Mouse (Mus musculus) myocyte (in vitro differentiated cells): Measurements from ENCODE around the gene Rab30. TPM values are rescaled to one million over a fixed set of nuclear protein-coding genes. Genes with fewer than 3 reads are reported as not detected.

Experiments
- H3K27me3 ChIP-seq: one replicate; pipeline ENCODE4 v1.6.1; 2011; ENCODE audit not compliant: control insufficient read depth, insufficient read depth, insufficient read length
- H3K36me3 ChIP-seq: one replicate; pipeline ENCODE4 v1.6.1; 2011; ENCODE audit not compliant: control insufficient read depth, insufficient read depth
- H3K4me2 ChIP-seq: one replicate; pipeline ENCODE4 v1.6.1; 2011; ENCODE audit warnings: low read depth, control low read depth
- H3K4me3 ChIP-seq: one replicate; pipeline ENCODE4 v1.5.1; 2011; ENCODE audit warnings: mild to moderate bottlenecking, control low read depth, moderate library complexity
- H3K79me2 ChIP-seq: one replicate; pipeline ENCODE4 v1.6.1; 2011; ENCODE audit not compliant: control insufficient read depth, insufficient read depth
- H3ac ChIP-seq: one replicate; pipeline ENCODE4 v1.6.1; 2011; ENCODE audit not compliant: control insufficient read depth, insufficient read length
- CEBPB ChIP-seq: IDR thresholded peaks from 2 replicates; pipeline ENCODE4 v1.6.1; 2011; ENCODE audit warnings: mild to moderate bottlenecking, moderate library complexity; ENCODE audit not compliant: poor library complexity, insufficient read depth, severe bottlenecking
- E2F4 ChIP-seq: IDR thresholded peaks from one replicate; pipeline ENCODE4 v1.6.1; 2011; ENCODE audit warnings: mild to moderate bottlenecking, control low read depth, moderate library complexity; ENCODE audit not compliant: insufficient read depth
- MAX ChIP-seq: IDR thresholded peaks from one replicate; pipeline ENCODE4 v1.6.1; 2011; ENCODE audit warnings: low read depth, mild to moderate bottlenecking, control low read depth
- MYOD1 ChIP-seq, 3 experiments: IDR thresholded peaks; one replicate each; pipeline ENCODE4 v1.6.1; 2011; ENCODE audit warnings: control low read depth in 2 of 3, low read depth in 2 of 3, mild to moderate bottlenecking in 2 of 3, moderate library complexity in 1 of 3; ENCODE audit not compliant: insufficient read length in 2 of 3, control insufficient read depth in 1 of 3
- MYOG ChIP-seq, 3 experiments: IDR thresholded peaks; one replicate each; pipeline ENCODE4 v1.6.1; 2011; ENCODE audit warnings: control low read depth in 2 of 3, low read depth in 2 of 3, mild to moderate bottlenecking in 2 of 3; ENCODE audit not compliant: insufficient read length in 2 of 3, control insufficient read depth in 1 of 3, insufficient read depth in 1 of 3
- POLR2A ChIP-seq: IDR thresholded peaks from one replicate; pipeline ENCODE4 v1.6.1; 2011; ENCODE audit warnings: low read depth, mild to moderate bottlenecking, control low read depth, moderate library complexity; ENCODE audit not compliant: insufficient read length
- POLR2AphosphoS2 ChIP-seq: IDR thresholded peaks from one replicate; pipeline ENCODE4 v1.6.1; 2011; ENCODE audit warnings: low read depth, control low read depth; ENCODE audit not compliant: insufficient read length
- REST ChIP-seq: IDR thresholded peaks from one replicate; pipeline ENCODE4 v1.6.1; 2011; ENCODE audit warnings: mild to moderate bottlenecking, control low read depth, moderate library complexity; ENCODE audit not compliant: insufficient read depth, insufficient read length
- SRF ChIP-seq: IDR thresholded peaks from one replicate; pipeline ENCODE4 v1.6.1; 2011; ENCODE audit warnings: low read depth; ENCODE audit not compliant: control insufficient read depth, insufficient read length
- TCF12 ChIP-seq: IDR thresholded peaks from one replicate; pipeline ENCODE4 v1.6.1; 2011; ENCODE audit warnings: mild to moderate bottlenecking, control low read depth; ENCODE audit not compliant: poor library complexity, insufficient read depth, severe bottlenecking
- TCF3 ChIP-seq: IDR thresholded peaks from one replicate; pipeline ENCODE4 v1.6.1; 2011; ENCODE audit warnings: low read depth, control low read depth; ENCODE audit not compliant: insufficient read length
- USF1 ChIP-seq: IDR thresholded peaks from one replicate; pipeline ENCODE4 v1.6.1; 2011; ENCODE audit warnings: low read depth, mild to moderate bottlenecking, control low read depth, moderate library complexity
- polyA plus RNA-seq: library from polyadenylated mRNA; unstranded; fragments of >200 nt; fragmentation: generic; extraction: Trizol; gene quantifications from one replicate; pipeline ENCODE4 v1.2.1, GENCODE M21; 2012; ENCODE audit warnings: missing spikeins

The Rab30 gene
- polyA plus RNA-seq, 1 experiment, result 2.7 TPM

DNA sequence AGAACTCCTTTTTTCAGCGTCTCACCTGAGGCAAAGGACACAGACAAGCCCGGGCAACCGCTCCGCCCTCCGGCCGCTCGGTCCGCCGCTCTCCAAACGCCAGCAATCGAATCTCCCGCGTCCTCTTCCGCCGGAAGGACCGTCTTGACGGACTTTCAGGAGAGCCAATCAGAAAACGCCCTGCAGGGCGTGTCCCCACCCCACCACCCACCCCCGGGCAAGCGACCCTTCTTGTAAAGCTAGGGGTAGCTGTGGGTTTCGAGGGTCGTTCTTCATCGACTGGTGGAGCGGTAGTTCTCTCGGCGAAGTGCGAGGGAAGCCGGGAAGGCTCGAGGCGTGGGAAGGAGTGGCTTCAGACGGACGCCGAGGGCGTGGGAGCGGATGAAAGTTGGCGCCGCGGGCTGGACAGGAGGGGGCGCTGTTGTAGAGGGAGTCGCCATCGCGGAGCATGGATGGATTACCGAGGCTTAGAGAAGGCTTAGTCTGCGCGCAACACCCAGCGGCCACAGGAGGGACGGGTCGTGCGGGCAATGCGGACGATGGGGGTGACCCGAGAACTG lies 132.8 kb downstream of the Rab30 start, which contains the start of the genes Ddias and Prcp:
Gene Ddias, minus strand, starts transcription at position 132 of the 560 bp plus-strand sequence.
Gene Prcp, plus strand, starts transcription at position 355 of the 560 bp plus-strand sequence.
- Histone ChIP-seq H3K27me3 (no peaks in the 10 kb centered on the region), H3K4me2 (peak within 1 kb of the TSS; percentile 86), H3K4me3 (peak within 1 kb of the TSS; percentile 92), H3ac (peak within 1 kb of the TSS; percentile 39), H3K79me2 (no peaks in the 10 kb centered on the region), H3K36me3 (no peaks in the 10 kb centered on the region)
- TF ChIP-seq TCF3 (no peak), TCF12 (no peak), REST (no peak), MYOD1 (IDR thresholded peaks at IDR 0.05; ENCODE audit: control insufficient read depth in 1 of 3, insufficient read length in 2 of 3, low read depth in 2 of 3) (no peak), E2F4 (peak; percentile 99), USF1 (no peak), MAX (no peak), MYOG (IDR thresholded peaks at IDR 0.05; ENCODE audit: control insufficient read depth in 1 of 3, insufficient read depth in 1 of 3, insufficient read length in 2 of 3, low read depth in 2 of 3) (no peak), CEBPB (no peak), SRF (no peak), POLR2AphosphoS2 (peak; percentile 60), POLR2A (peak; percentile 55)

- TF ChIP-seq USF1 (peak; percentile 81), MYOG (IDR thresholded peaks at IDR 0.05; ENCODE audit: control insufficient read depth in 1 of 3, insufficient read depth in 1 of 3, insufficient read length in 2 of 3, low read depth in 2 of 3) (peak in 1 of 3 experiments; percentile 34), MYOD1 (IDR thresholded peaks at IDR 0.05; ENCODE audit: control insufficient read depth in 1 of 3, insufficient read length in 2 of 3, low read depth in 2 of 3) (peak in 1 of 3 experiments; percentile 34), MAX (no peak), SRF (peak; percentile 54), POLR2A (peak; percentile 82), POLR2AphosphoS2 (peak; percentile 68), TCF3 (no peak)
- Histone ChIP-seq H3K27me3 (no peaks in the 10 kb centered on the region), H3K4me3 (peak overlapping the region; percentile 92), H3ac (peak overlapping the region; percentile 39), H3K4me2 (peak overlapping the region; percentile 86), H3K36me3 (no peaks in the 10 kb centered on the region), H3K79me2 (no peaks in the 10 kb centered on the region)
Measured at GRCm38 (mm10) chr7:92874761-92875408, 133.5 kb downstream of the Rab30 start.

DNA sequence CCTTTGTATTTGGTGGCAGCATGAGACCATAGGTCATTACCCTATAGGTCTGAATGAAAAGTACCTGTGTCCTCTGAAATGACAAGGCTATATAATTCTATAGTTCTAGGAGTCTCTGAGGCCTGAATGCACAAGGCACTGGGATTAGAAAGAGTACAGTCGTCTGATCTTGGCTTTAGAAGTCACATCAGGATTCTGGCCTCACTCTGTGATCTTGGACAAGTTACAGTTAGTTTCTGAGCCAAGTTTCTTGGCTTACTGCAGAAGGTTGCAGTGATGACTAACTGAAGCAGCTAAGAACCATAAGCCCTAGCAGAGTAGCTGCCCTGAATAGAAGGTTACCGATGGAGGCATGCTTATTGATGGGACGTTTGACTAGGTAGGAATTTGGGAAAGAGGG lies 134.7 kb downstream of the Rab30 start:
- no peaks in the 10 kb centered on the region for H3K36me3 ChIP-seq
- peak overlapping the region; percentile 86 for H3K4me2 ChIP-seq
- H3K27me3 ChIP-seq, result no peaks in the 10 kb centered on the region
- H3ac ChIP-seq, result no peak overlapping the region
- no peaks in the 10 kb centered on the region for H3K79me2 ChIP-seq
- TF ChIP-seq REST, result no peak
- TF ChIP-seq TCF12, result no peak
- no peak for TF ChIP-seq USF1
- TF ChIP-seq POLR2A, result no peak
- no peak for TF ChIP-seq MYOD1 (IDR thresholded peaks at IDR 0.05; ENCODE audit: control insufficient read depth in 1 of 3, insufficient read length in 2 of 3, low read depth in 2 of 3)
- no peak for TF ChIP-seq E2F4
- no peak for TF ChIP-seq MYOG (IDR thresholded peaks at IDR 0.05; ENCODE audit: control insufficient read depth in 1 of 3, insufficient read depth in 1 of 3, insufficient read length in 2 of 3, low read depth in 2 of 3)
- TF ChIP-seq MAX, result no peak
- peak overlapping the region; percentile 92 for H3K4me3 ChIP-seq

- H3K4me3 ChIP-seq, result peak overlapping the region; percentile 92
- no peak overlapping the region for H3ac ChIP-seq
- H3K36me3 ChIP-seq, result no peaks in the 10 kb centered on the region
- H3K79me2 ChIP-seq, result no peaks in the 10 kb centered on the region
- no peaks in the 10 kb centered on the region for H3K27me3 ChIP-seq
- no peak for TF ChIP-seq USF1
- no peak for TF ChIP-seq POLR2A
- TF ChIP-seq MYOD1 (IDR thresholded peaks at IDR 0.05; ENCODE audit: control insufficient read depth in 1 of 3, insufficient read length in 2 of 3, low read depth in 2 of 3), result no peak
- TF ChIP-seq REST, result no peak
- TF ChIP-seq SRF, result no peak
- no peak for TF ChIP-seq TCF12
- no peak for TF ChIP-seq TCF3
- no peak for TF ChIP-seq MAX
- TF ChIP-seq CEBPB, result no peak
- no peak for TF ChIP-seq E2F4
- TF ChIP-seq MYOG (IDR thresholded peaks at IDR 0.05; ENCODE audit: control insufficient read depth in 1 of 3, insufficient read depth in 1 of 3, insufficient read length in 2 of 3, low read depth in 2 of 3), result no peak
- TF ChIP-seq POLR2AphosphoS2, result no peak
- H3K4me2 ChIP-seq, result peak overlapping the region; percentile 86
Measured at GRCm38 (mm10) chr7:92876538-92876937, 135.1 kb downstream of the Rab30 start.
